In the genomic region with DNA sequence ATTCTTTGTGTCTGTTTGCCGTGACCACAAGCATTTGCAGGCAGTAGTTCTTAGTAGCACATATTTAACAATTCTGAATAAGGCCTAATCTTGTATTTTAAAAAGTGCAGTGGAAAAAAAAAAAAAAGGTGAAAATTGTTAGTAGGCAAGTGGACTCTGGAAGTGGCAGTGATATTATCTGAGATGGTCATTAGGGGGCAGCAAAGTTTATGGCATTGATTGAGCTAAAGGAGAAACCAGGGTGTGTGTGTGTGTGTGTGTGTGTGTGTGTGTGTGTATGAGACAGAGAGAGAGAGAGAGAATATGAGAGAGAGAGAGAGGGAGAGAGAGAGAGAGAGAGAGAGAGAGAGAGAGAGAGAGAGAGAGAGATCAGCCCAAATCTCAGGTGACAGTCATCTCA, we compare ENCODE assay signal across 14 mouse cellular contexts. TPM values are rescaled to one million over a fixed set of nuclear protein-coding genes. Genes with fewer than 3 reads are reported as not detected.
DNase-seq lines count a peak whose midpoint lies in the region; TF ChIP-seq lines count a peak whose summit lies in the region.
"Had no signal": no experiment of that assay in that cellular context is flagged by ENCODE, and none has a peak within 500 bp of the region (broad histone marks: within the 10 kb centered on the region; RNA-seq: fewer than 3 reads in every experiment).

No protein-coding gene starts in this region.

- peak; percentile 38; the same call in 1 of the 2 replicates for TF ChIP-seq CTCF in gastrocnemius, adult 2 months (IDR thresholded peaks at IDR 0.05)
- no peak for TF ChIP-seq CTCF in liver, adult 2 months (IDR thresholded peaks at IDR 0.05; ENCODE audit: low read depth, low read length)
- TF ChIP-seq CTCF in E14TG2a.4 (conservative IDR thresholded peaks at IDR 0.05; ENCODE audit: low read length), result peak; percentile 17

- no peaks in the 10 kb centered on the region for H3K4me1 ChIP-seq in liver, adult 2 months (ENCODE audit: control insufficient read depth, insufficient read depth, low read length)
- peaks cover 10% of the 10 kb centered on the region for H3K4me1 ChIP-seq in E14TG2a.4 (replicated peaks; ENCODE audit: low read depth, low read length)
- H3K4me1 ChIP-seq: limb, embryonic 13.5 days had no signal

- no peak for TF ChIP-seq POLR2A in liver, adult 2 months (IDR thresholded peaks at IDR 0.05; ENCODE audit: extremely low read depth, insufficient read depth, low read length)

- no peak overlapping the region for H3K27ac ChIP-seq in gastrocnemius, adult 2 months
- no peak overlapping the region for H3K27ac ChIP-seq in liver, adult 2 months (replicated peaks; ENCODE audit: insufficient read depth, low read depth, low read length)
- H3K27ac ChIP-seq: hindbrain, embryonic 10.5 days; limb, embryonic 13.5 days had no signal

- no peak overlapping the region for H3K4me3 ChIP-seq in gastrocnemius, adult 2 months
- H3K4me3 ChIP-seq in liver, adult 2 months (ENCODE audit: insufficient read depth, low read depth, low read length), result no peak overlapping the region
- H3K4me3 ChIP-seq in E14TG2a.4 (replicated peaks; ENCODE audit: low read length), result no peak overlapping the region
- H3K4me3 ChIP-seq: hindbrain, embryonic 10.5 days; limb, embryonic 13.5 days had no signal

- H3K9me3 ChIP-seq in E14TG2a.4 (ENCODE audit: low read length), result no peaks in the 10 kb centered on the region
- H3K9me3 ChIP-seq: limb, embryonic 13.5 days had no signal

- H3K9ac ChIP-seq in liver, adult 2 months (ENCODE audit: low read depth, low read length), result no peak overlapping the region
- H3K9ac ChIP-seq: limb, embryonic 13.5 days had no signal

- DNase-seq in gastrocnemius, adult 2 months, result no peak
- DNase-seq in gastrocnemius, postnatal 25 days, result no peak
- peak; percentile 28 for DNase-seq in liver, adult 2 months (ENCODE audit: extremely low read depth, low read depth, low spot score)
- DNase-seq in liver, result no peak
- peak; percentile 63 for DNase-seq in adipocyte (ENCODE audit: low spot score)
- DNase-seq in urinary bladder, postnatal 36 days (ENCODE audit: low spot score in 2 of 2), result no peak
- no peak for DNase-seq in cerebellum, adult 9-10 months
- DNase-seq: thymus, postnatal 14 days had no signal

- no peaks in the 10 kb centered on the region for H3K27me3 ChIP-seq in liver, adult 2 months (ENCODE audit: control insufficient read depth, insufficient read depth, low read length)
- H3K27me3 ChIP-seq in E14TG2a.4 (ENCODE audit: insufficient read depth, low read length), result peaks cover 11% of the 10 kb centered on the region

- H3K36me3 ChIP-seq in liver, adult 2 months (ENCODE audit: control insufficient read depth, insufficient read depth, low read length), result peaks cover 20% of the 10 kb centered on the region
- peaks cover 46% of the 10 kb centered on the region for H3K36me3 ChIP-seq in E14TG2a.4 (ENCODE audit: insufficient read depth, low read length)

- 94% methylated on average over 1 of the region's 1 CpGs for WGBS in liver, adult 2 months

- intact Hi-C loops in gastrocnemius, adult 2 months (cut with DNase I), result no loop called here

- no peaks in the 10 kb centered on the region for H3K79me2 ChIP-seq in liver, adult 2 months (ENCODE audit: control insufficient read depth, insufficient read depth, low read length)

RNA-seq across cellular contexts. Expression of a gene that starts 3.4 kb away (rescaled TPM):
- total RNA-seq in gastrocnemius, adult 2 months (2021), result not detected
- not detected for total RNA-seq in gastrocnemius, postnatal 25 days (2021)
- total RNA-seq in liver, adult 2 months (2014; rRNA removed), result not detected in 2 replicates
- not detected in 2 replicates for polyA plus RNA-seq in liver, adult 2 months (2012; rRNA removed)
- total RNA-seq: heart, adult 18-20 months; megakaryocyte-erythroid progenitor cell, adult 5-6 weeks had no signal
- polyA plus RNA-seq: spleen, adult 2 months had no signal

RNA-seq across cellular contexts. Expression of a gene that starts 11.8 kb away (rescaled TPM):
- 10 to 100 TPM in 1 of 2 experiments, 1 to 10 TPM in 1; 8.7 to 10.3 TPM for total RNA-seq in gastrocnemius, adult 2 months (2021)
- total RNA-seq in gastrocnemius, postnatal 25 days (2021), result 1 to 10 TPM; 8.9 to 9.3 TPM
- total RNA-seq in liver, adult 2 months (2014; rRNA removed), result 3.2 and 3.9 TPM in 2 replicates
- 7.1 and 7.4 TPM in 2 replicates for polyA plus RNA-seq in liver, adult 2 months (2012; rRNA removed)

RNA-seq across cellular contexts. Expression of a gene that starts 11.8 kb away (rescaled TPM):
- 10 to 100 TPM; 26.9 to 28.7 TPM for total RNA-seq in gastrocnemius, adult 2 months (2021)
- 10 to 100 TPM; 18.1 to 19.7 TPM for total RNA-seq in gastrocnemius, postnatal 25 days (2021)
- total RNA-seq in liver, adult 2 months (2014; rRNA removed), result 6.8 and 7.0 TPM in 2 replicates
- polyA plus RNA-seq in liver, adult 2 months (2012; rRNA removed), result 4.8 and 5.1 TPM in 2 replicates

Comparison
In these comparisons a context has a peak if more than half of its experiments do, and no peak if none do; other contexts are left out.
1. DNase-seq: peak in liver, adult 2 months (single experiment) and adipocyte (single experiment); none in gastrocnemius, adult 2 months (single experiment), gastrocnemius, postnatal 25 days (single experiment), liver (single experiment), urinary bladder, postnatal 36 days (0 of 2) and cerebellum, adult 9-10 months (single experiment).